9 mouse cellular contexts compared by ENCODE assay signal in genomic region chr11:38747549-38747948, GRCm38 (mm10).
DNase-seq lines count a peak whose midpoint lies in the region; ATAC-seq and TF ChIP-seq lines count a peak whose summit lies in the region.
"Had no signal": no experiment of that assay in that cellular context is flagged by ENCODE, and none has a peak within 500 bp of the region (broad histone marks: within the 10 kb centered on the region; RNA-seq: fewer than 3 reads in every experiment).

No protein-coding gene starts in this region.

- no peak overlapping the region for H3K4me3 ChIP-seq in heart, postnatal 0 days (ENCODE audit: low read depth, low read length)
- H3K4me3 ChIP-seq in heart, embryonic 12.5 days = no peak overlapping the region
- no peak overlapping the region for H3K4me3 ChIP-seq in forebrain, embryonic 16.5 days (replicated peaks; ENCODE audit: low read length)
- H3K4me3 ChIP-seq: limb, embryonic 15.5 days had no signal

- H3K27ac ChIP-seq in heart, postnatal 0 days (ENCODE audit: low read depth) = no peak overlapping the region
- H3K27ac ChIP-seq in heart, embryonic 12.5 days (ENCODE audit: poor library complexity, severe bottlenecking) = no peak overlapping the region
- no peak overlapping the region for H3K27ac ChIP-seq in forebrain, embryonic 16.5 days (ENCODE audit: low read length)
- H3K27ac ChIP-seq: limb, embryonic 15.5 days had no signal

- no peak for ATAC-seq in heart, postnatal 0 days (ENCODE audit: insufficient read depth, low read depth)
- ATAC-seq in heart, embryonic 12.5 days (ENCODE audit: insufficient number of reproducible peaks, low FRiP score) = no peak
- peak; percentile 49; the same call in 1 of the 2 replicates for ATAC-seq in forebrain, embryonic 16.5 days

- H3K9ac ChIP-seq in heart, postnatal 0 days (replicated peaks; ENCODE audit: low read depth, low read length) = no peak overlapping the region
- no peak overlapping the region for H3K9ac ChIP-seq in heart, embryonic 12.5 days
- H3K9ac ChIP-seq in forebrain, embryonic 16.5 days (replicated peaks; ENCODE audit: low read depth, low read length) = no peak overlapping the region
- H3K9ac ChIP-seq: limb, embryonic 15.5 days had no signal

- DNase-seq in heart, postnatal 0 days (ENCODE audit: low spot score) = no peak
- peak; percentile 53 for DNase-seq in testis, postnatal 10 days (ENCODE audit: low spot score)
- DNase-seq in testis, postnatal 14 days (ENCODE audit: low spot score) = no peak
- peak; percentile 11 for DNase-seq in lung, postnatal 25 days (ENCODE audit: low spot score)
- no peak for DNase-seq in c-Kit-positive CD71-positive TER-119-positive erythroid progenitor cells, embryonic 14.5 days (ENCODE audit: low spot score)
- no peak for DNase-seq in gastrocnemius, adult 18-20 months (ENCODE audit: low spot score)

- H3K27me3 ChIP-seq in heart, postnatal 0 days (ENCODE audit: control insufficient read depth, insufficient read depth, low read length) = no peaks in the 10 kb centered on the region
- H3K27me3 ChIP-seq in heart, embryonic 12.5 days (replicated peaks) = no peaks in the 10 kb centered on the region
- H3K27me3 ChIP-seq in forebrain, embryonic 16.5 days (replicated peaks; ENCODE audit: control insufficient read depth, insufficient read depth, low read length) = no peaks in the 10 kb centered on the region
- H3K27me3 ChIP-seq: limb, embryonic 15.5 days had no signal

- H3K9me3 ChIP-seq in heart, postnatal 0 days (replicated peaks; ENCODE audit: control insufficient read depth, low read length) = no peaks in the 10 kb centered on the region
- H3K9me3 ChIP-seq in heart, embryonic 12.5 days (replicated peaks) = no peaks in the 10 kb centered on the region
- H3K9me3 ChIP-seq in forebrain, embryonic 16.5 days (ENCODE audit: control insufficient read depth, low read length) = no peaks in the 10 kb centered on the region
- H3K9me3 ChIP-seq: limb, embryonic 15.5 days had no signal

- no peak overlapping the region for H3K4me2 ChIP-seq in heart, postnatal 0 days (ENCODE audit: low read depth, low read length)
- no peak overlapping the region for H3K4me2 ChIP-seq in heart, embryonic 12.5 days
- H3K4me2 ChIP-seq in forebrain, embryonic 16.5 days (ENCODE audit: low read length) = no peak overlapping the region
- H3K4me2 ChIP-seq: limb, embryonic 15.5 days had no signal

- whole genome bisulfite sequencing in heart, postnatal 0 days = 22% methylated on average over 3 of the region's 3 CpGs
- 39% methylated on average over 3 of the region's 3 CpGs for WGBS in heart, embryonic 12.5 days
- 39% methylated on average over 3 of the region's 3 CpGs for WGBS in forebrain, embryonic 16.5 days

- peak; percentile 53 for TF ChIP-seq CTCF in heart, postnatal 0 days (IDR thresholded peaks at IDR 0.05; ENCODE audit: low read depth)

- no peak for TF ChIP-seq EP300 in heart, postnatal 0 days (IDR thresholded peaks at IDR 0.05; ENCODE audit: low read depth)

- H3K36me3 ChIP-seq in heart, postnatal 0 days (replicated peaks; ENCODE audit: control insufficient read depth, insufficient read depth, low read length) = no peaks in the 10 kb centered on the region
- H3K36me3 ChIP-seq in heart, embryonic 12.5 days = no peaks in the 10 kb centered on the region
- H3K36me3 ChIP-seq in forebrain, embryonic 16.5 days (ENCODE audit: control insufficient read depth, insufficient read depth) = no peaks in the 10 kb centered on the region
- H3K36me3 ChIP-seq: limb, embryonic 15.5 days had no signal

- H3K4me1 ChIP-seq in heart, postnatal 0 days (ENCODE audit: control insufficient read depth, insufficient read depth) = no peaks in the 10 kb centered on the region
- no peaks in the 10 kb centered on the region for H3K4me1 ChIP-seq in heart, embryonic 12.5 days (replicated peaks)
- H3K4me1 ChIP-seq in forebrain, embryonic 16.5 days (replicated peaks; ENCODE audit: control insufficient read depth, insufficient read depth, low read length) = no peaks in the 10 kb centered on the region
- H3K4me1 ChIP-seq: limb, embryonic 15.5 days had no signal

Comparison
In these comparisons a context has a peak if more than half of its experiments do, and no peak if none do; other contexts are left out.
1. DNase-seq: peak in testis, postnatal 10 days (single experiment) and lung, postnatal 25 days (single experiment); none in heart, postnatal 0 days (single experiment), testis, postnatal 14 days (single experiment), c-Kit-positive CD71-positive TER-119-positive erythroid progenitor cells, embryonic 14.5 days (single experiment) and gastrocnemius, adult 18-20 months (single experiment).